Mouse (Mus musculus): Measurements from ENCODE around the gene Hnf1b. TPM values are rescaled to one million over a fixed set of nuclear protein-coding genes. Genes with fewer than 3 reads are reported as not detected.

Hnf1b gene
- polyA plus RNA-seq, 1 experiment from 2014 or later, result 0.14 TPM

DNA sequence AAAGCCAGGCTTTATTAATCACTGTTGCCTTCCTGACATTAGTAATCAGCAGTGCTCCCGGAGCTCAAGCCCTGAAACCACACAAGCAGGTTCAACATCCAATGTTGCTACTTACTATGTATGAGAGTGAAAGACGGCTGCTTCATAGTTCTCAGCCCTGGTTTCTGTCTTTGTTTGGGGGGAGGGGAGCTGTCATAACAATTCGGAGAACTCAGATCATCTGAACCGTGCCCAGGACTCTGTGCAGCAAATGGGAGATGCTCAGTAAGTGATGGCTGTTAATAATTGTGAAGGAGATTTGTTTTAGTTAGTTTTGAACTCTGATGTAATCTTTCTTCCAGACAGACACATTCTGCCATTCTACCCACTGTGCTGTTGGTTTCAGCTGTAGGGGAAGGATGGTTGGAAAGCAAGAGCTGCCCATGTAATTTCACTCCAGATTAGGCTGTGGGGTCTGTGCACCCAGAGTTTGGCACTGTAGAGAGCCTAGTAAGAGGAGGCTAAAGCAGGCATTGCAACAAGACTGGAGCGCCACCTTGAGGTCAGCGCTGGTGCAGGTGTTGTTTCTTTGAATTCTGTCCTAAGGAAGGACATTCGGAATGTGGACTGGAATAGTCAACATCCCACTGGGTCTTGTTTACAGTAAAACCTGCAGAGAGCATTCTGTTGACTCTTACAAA lies 86.3 kb downstream of the Hnf1b start:
- H3K36me3 ChIP-seq (ENCODE audit: control insufficient read depth, insufficient read depth, low read length), result no peaks in the 10 kb centered on the region
- no peak for ATAC-seq
- H3K9me3 ChIP-seq (replicated peaks; ENCODE audit: control insufficient read depth, low read length), result no peaks in the 10 kb centered on the region
- 26% methylated on average over 7 of the region's 7 CpGs for WGBS
- no peak overlapping the region for H3K4me3 ChIP-seq (ENCODE audit: low read depth, low read length)
- H3K4me2 ChIP-seq (ENCODE audit: low read length), result no peak overlapping the region
- H3K9ac ChIP-seq (ENCODE audit: low read length), result no peak overlapping the region
- no peaks in the 10 kb centered on the region for H3K4me1 ChIP-seq (ENCODE audit: control insufficient read depth, insufficient read depth, low read length)
- peak; percentile 83 for DNase-seq (ENCODE audit: low spot score)
- no peaks in the 10 kb centered on the region; the same call in 1 of the 2 replicates for H3K27me3 ChIP-seq (replicated peaks; ENCODE audit: control insufficient read depth, insufficient read depth, low read length)
- H3K27ac ChIP-seq (ENCODE audit: low read depth, low read length), result no peak overlapping the region

DNA sequence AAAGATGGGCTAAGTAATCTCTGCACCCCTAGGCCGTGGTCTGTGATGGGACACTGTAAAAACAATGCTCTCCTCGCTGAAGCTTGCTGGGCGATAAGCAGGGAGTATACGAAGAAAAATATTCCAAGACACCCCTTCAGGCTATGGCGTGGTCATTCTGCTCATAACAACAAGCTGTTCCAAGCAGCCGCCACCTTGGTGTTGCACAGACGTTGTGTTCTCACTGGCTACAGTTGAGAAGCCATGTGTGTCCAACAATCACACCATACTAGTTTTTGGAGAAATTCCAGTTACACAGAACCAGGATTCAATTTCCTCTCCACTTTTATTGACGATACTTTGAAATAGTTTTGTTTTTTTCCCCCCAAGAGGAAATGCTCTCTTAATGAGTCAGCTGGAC lies 88.7 kb downstream of the Hnf1b start:
- DNase-seq (ENCODE audit: low spot score) (no peak), ATAC-seq (no peak)
- Histone ChIP-seq H3K27me3 (replicated peaks; ENCODE audit: control insufficient read depth, insufficient read depth, low read length) (no peaks in the 10 kb centered on the region; the same call in 1 of the 2 replicates), H3K9ac (ENCODE audit: low read length) (no peak overlapping the region), H3K36me3 (ENCODE audit: control insufficient read depth, insufficient read depth, low read length) (peaks cover under 1% of the 10 kb centered on the region; the same call in 1 of the 2 replicates), H3K9me3 (replicated peaks; ENCODE audit: control insufficient read depth, low read length) (no peaks in the 10 kb centered on the region), H3K27ac (ENCODE audit: low read depth, low read length) (no peak overlapping the region), H3K4me3 (ENCODE audit: low read depth, low read length) (no peak overlapping the region), H3K4me2 (ENCODE audit: low read length) (no peak overlapping the region), H3K4me1 (ENCODE audit: control insufficient read depth, insufficient read depth, low read length) (0 out of 2 replicates have a peak, but pooled peaks cover 6% of the 10 kb centered on the region)
- 77% methylated on average over 8 of the region's 8 CpGs for WGBS

DNA sequence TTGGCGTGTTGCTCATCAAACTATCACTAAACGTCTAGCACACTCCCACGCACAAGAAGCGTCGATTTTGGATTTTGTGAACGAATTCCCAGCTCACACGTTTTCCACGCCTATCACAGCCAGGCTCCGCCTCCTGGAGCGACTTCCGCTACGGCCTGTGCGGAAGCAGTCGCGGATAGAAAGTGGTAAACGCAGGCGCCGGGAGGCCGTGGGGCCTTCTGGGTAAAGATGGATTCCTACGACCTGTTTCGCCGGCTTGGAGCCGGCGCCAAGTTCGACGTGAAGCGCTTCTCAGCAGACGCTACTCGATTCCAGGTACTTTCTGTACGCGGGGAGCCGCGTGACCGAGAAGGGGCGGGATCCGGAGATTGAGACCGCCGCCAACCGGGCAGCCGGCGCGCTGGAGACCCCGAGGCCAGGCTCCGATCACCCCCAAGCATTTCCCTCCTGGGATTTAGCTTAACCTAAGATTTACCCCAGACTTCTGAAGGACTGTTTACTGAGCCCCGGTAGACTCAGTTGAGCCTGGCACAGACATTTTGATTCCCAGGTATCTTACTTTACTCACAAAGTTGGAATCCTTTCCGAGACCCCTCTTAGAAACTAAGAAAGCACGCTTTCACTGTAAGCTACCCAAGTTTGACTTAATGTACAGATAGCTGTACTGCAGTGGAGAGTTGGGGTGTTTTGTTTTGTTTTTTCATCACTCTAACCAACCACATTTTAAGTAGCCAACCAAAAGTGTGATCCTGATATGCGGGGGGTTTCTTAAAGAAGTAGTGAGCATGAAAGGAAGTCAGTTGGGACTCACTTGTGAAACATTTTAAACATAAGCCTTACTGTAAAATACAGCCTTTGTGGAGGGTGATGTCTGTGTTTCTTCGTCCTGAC lies 92.3 kb downstream of the Hnf1b start, which contains the start of gene Ddx52:
Gene Ddx52, plus strand, starts transcription at position 113 of the 891 bp plus-strand sequence.
- WGBS, result under 1% methylated on average over 49 of the region's 49 CpGs
- Histone ChIP-seq H3K4me3 (ENCODE audit: low read depth, low read length) (peak within 1 kb of the TSS; percentile 57), H3K27ac (ENCODE audit: low read depth, low read length) (peak within 1 kb of the TSS; percentile 27; the same call in 1 of the 2 replicates), H3K9ac (ENCODE audit: low read length) (peak within 1 kb of the TSS; percentile 81), H3K4me2 (ENCODE audit: low read length) (peak within 1 kb of the TSS; percentile 56), H3K27me3 (replicated peaks; ENCODE audit: control insufficient read depth, insufficient read depth, low read length) (no peaks in the 10 kb centered on the region; the same call in 1 of the 2 replicates), H3K4me1 (ENCODE audit: control insufficient read depth, insufficient read depth, low read length) (0 out of 2 replicates have a peak, but pooled peaks cover 6% of the 10 kb centered on the region), H3K36me3 (ENCODE audit: control insufficient read depth, insufficient read depth, low read length) (peaks cover 33% of the 10 kb centered on the region), H3K9me3 (replicated peaks; ENCODE audit: control insufficient read depth, low read length) (no peaks in the 10 kb centered on the region)
- peak; percentile 96 for DNase-seq (ENCODE audit: low spot score)
- ATAC-seq, result peak; percentile 99

Other genes with a start within 250 kb of the Hnf1b start
- gene Rpl9-ps1, start 204.4 kb upstream of the Hnf1b start, polyA plus RNA-seq (2014; fragmentation: Nextera tagmentation; extraction: Ambion mirVana), result not detected in 2 replicates
- gene Ccl3, start 200.7 kb upstream of the Hnf1b start, polyA plus RNA-seq (2014; fragmentation: Nextera tagmentation; extraction: Ambion mirVana), result 0.55 and 1.1 TPM in 2 replicates
- gene Ccl4, start 187.5 kb upstream of the Hnf1b start, polyA plus RNA-seq (2014; fragmentation: Nextera tagmentation; extraction: Ambion mirVana), result 0.56 TPM in 1 of 2 replicates, not detected in the other
- not detected in 2 replicates for gene Wfdc17, start 146.1 kb upstream of the Hnf1b start, polyA plus RNA-seq (2014; fragmentation: Nextera tagmentation; extraction: Ambion mirVana)
- not detected in 2 replicates for gene Wfdc18, start 141.0 kb upstream of the Hnf1b start, polyA plus RNA-seq (2014; fragmentation: Nextera tagmentation; extraction: Ambion mirVana)
- gene Wfdc21, start 103.1 kb upstream of the Hnf1b start, polyA plus RNA-seq (2014; fragmentation: Nextera tagmentation; extraction: Ambion mirVana), result not detected in 2 replicates
- 27.8 and 29.7 TPM in 2 replicates for gene Heatr6, start 96.4 kb upstream of the Hnf1b start, polyA plus RNA-seq (2014; fragmentation: Nextera tagmentation; extraction: Ambion mirVana)
- 32.6 and 33.7 TPM in 2 replicates for gene Ddx52, start 92.0 kb downstream of the Hnf1b start, polyA plus RNA-seq (2014; fragmentation: Nextera tagmentation; extraction: Ambion mirVana)
- 24.3 and 28.7 TPM in 2 replicates for gene Synrg, start 114.4 kb downstream of the Hnf1b start, polyA plus RNA-seq (2014; fragmentation: Nextera tagmentation; extraction: Ambion mirVana)
- 33.3 and 45.7 TPM in 2 replicates for gene Dusp14, start 219.2 kb downstream of the Hnf1b start, polyA plus RNA-seq (2014; fragmentation: Nextera tagmentation; extraction: Ambion mirVana)

Measured in forebrain, embryonic 14.5 days (tissue).